Mouse (Mus musculus) neural tube, embryonic 11.5 days (tissue): ENCODE measurements around the gene Snrpb. TPM values are rescaled to one million over a fixed set of nuclear protein-coding genes. Genes with fewer than 3 reads are reported as not detected.

ENCODE experiments used
- polyA plus RNA-seq: library from polyadenylated mRNA; unstranded; fragments of >200 nt; fragmentation: Nextera tagmentation; extraction: Ambion mirVana; gene quantifications from 2 replicates; pipeline ENCODE4 v1.2.1, GENCODE M21; 2014

Gene Snrpb
- polyA plus RNA-seq, 1 experiment from 2014 or later: 705 TPM

Other genes starting within 250 kb of the Snrpb start
- not detected in 2 replicates for gene Tgm3, start 167.1 kb downstream of the Snrpb start, polyA plus RNA-seq
- not detected in 2 replicates for gene Tgm6, start 67.0 kb downstream of the Snrpb start, polyA plus RNA-seq
- not detected in 2 replicates for gene Tmc2, start 15.8 kb upstream of the Snrpb start, polyA plus RNA-seq
- 335 and 348 TPM in 2 replicates for gene Nop56, start 95.0 kb upstream of the Snrpb start, polyA plus RNA-seq
- gene Idh3b, start 105.1 kb upstream of the Snrpb start, polyA plus RNA-seq: 148 and 149 TPM in 2 replicates
- gene Ebf4, start 115.8 kb upstream of the Snrpb start, polyA plus RNA-seq: 2.0 and 2.1 TPM in 2 replicates
- gene Cpxm1, start 218.2 kb upstream of the Snrpb start, polyA plus RNA-seq: 32.3 and 32.6 TPM in 2 replicates
- 0.16 TPM in 1 of 2 replicates, not detected in the other for gene Gm28372, start 225.8 kb upstream of the Snrpb start, polyA plus RNA-seq
- not detected in 2 replicates for gene 1700020A23Rik, start 225.9 kb upstream of the Snrpb start, polyA plus RNA-seq
- 0.17 TPM in 1 of 2 replicates, not detected in the other for gene Tmem239, start 227.1 kb upstream of the Snrpb start, polyA plus RNA-seq
- 77.7 and 85.7 TPM in 2 replicates for gene Vps16, start 244.9 kb upstream of the Snrpb start, polyA plus RNA-seq
- gene Pced1a, start 245.3 kb upstream of the Snrpb start, polyA plus RNA-seq: 7.7 and 9.0 TPM in 2 replicates